Mouse (Mus musculus) megakaryocyte progenitor cell, adult 5-6 weeks (primary cell): ENCODE data around the gene Vps52. TPM values are rescaled to one million over a fixed set of nuclear protein-coding genes. Genes with fewer than 3 reads are reported as not detected.
"Not testable (repeated sequence)": the region's sequence is repeated elsewhere in the genome, so short reads cannot be mapped to it uniquely, and the experiment has no call there.

Source experiments
- ATAC-seq: replicated peaks from 2 replicates; pipeline ENCODE4 v1.8.0; 2016; ENCODE audit warnings: mild to moderate bottlenecking, moderate TSS enrichment, inconsistent platforms; ENCODE audit not compliant: poor library complexity
- total RNA-seq, 2 experiments: library from RNA; stranded (forward) in 1 of 2; stranded (reverse) in 1 of 2; fragments of 157-497, 149-512 nt in 1 of 2; fragments of 200-1000 nt in 1 of 2; gene quantifications; 2 replicates each; pipeline versions ENCODE4 v1.2.3 to v1.2.4; 2015 to 2017

Gene Vps52
- total RNA-seq, 2 experiments from 2014 or later = 13.7 to 16.6 TPM

DNA sequence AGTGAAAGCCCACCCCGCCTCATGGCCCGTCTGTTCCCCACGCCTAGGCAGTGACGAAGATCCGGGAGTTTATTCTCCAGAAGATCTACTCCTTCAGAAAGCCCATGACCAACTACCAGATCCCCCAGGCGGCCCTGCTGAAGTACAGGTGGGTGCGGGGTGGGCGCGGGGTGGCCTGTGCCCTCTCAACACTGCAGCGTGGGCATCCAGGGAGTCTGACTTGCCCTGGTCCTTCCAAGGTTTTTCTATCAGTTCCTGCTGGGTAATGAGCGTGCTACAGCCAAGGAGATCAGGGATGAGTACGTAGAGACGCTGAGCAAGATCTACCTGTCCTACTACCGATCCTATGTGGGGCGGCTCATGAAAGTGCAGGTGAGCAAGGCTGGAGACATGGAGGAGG is 4.3 kb downstream of the Vps52 start:
- ATAC-seq = no peak

DNA sequence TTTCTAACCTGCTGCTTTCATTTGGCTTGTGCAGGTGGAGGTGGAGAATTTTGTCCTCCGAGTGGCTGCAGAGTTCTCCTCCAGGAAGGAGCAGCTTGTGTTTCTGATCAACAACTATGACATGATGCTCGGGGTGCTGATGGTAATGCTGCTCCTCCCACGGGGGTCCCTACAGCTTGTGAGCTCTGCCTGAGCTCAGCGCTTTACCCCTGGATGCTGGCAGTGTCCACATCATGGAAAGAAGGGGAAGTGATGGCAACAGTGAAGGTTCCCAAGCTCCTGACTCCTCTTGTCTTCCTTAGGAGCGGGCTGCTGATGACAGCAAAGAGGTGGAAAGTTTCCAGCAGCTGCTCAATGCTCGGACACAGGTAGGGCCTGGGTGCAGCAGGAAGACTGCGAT is 7.3 kb downstream of the Vps52 start:
- ATAC-seq = no peak

DNA sequence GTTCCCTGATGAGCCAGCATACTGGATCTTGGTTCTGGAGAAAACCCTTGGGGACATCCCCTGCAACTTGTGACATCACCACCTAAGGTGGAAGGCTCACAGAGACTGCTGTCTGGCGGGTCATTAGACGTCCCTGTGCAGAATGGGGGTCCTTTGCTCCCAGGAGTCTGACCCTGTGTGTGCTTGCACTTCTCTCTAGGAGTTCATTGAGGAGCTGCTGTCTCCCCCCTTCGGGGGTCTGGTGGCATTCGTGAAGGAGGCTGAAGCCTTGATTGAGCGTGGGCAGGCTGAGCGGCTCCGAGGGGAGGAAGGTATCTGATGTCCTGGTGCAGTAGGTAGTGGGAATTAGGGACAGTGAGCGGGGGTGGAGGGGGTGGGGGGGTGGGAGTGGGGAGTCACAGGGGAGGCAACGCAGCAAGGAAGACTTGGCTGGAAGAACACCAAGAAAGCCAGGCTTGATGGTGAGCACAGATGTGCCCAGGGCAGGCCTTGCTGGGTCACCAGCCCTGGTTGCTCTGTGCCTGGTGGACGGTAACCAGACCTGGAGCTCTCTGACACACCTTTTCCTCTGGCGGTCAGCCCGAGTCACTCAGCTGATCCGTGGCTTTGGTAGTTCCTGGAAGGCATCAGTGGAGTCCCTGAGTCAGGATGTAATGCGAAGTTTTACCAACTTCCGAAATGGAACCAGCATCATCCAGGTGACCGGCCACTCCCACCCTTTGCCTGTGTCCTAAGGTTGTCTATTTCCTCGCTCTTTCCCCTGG is 9.7 kb downstream of the Vps52 start:
- no peak for ATAC-seq

DNA sequence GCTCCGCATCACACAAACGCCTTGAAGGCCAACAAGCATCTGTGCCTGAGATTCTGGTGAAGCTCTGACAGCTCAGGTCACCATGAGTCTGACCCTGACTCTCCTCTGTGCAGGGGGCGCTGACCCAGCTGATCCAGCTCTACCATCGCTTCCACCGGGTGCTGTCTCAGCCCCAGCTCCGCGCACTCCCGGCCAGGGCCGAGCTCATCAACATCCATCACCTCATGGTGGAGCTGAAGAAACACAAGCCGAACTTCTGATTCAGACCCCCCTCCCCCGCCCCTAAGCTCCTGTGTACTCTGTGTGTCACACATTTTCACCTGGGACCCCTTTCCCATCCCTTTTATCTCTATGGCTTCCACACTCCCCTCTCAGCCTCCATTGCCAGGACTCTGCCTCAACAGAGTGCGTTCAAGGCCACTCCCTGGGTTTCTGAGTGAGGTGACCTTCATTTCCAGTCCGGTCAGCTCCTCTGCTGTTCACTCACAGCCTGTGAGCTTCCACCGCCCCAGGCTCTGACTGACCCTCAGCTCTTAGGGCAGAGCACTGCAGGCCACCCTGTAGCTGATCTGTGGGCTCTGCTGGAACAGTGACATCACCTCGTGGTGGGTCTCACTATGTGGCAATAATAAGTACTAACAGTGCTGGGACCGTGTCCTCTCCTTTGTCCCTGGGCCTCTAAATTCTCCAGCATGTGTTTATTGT is 10.4 kb downstream of the Vps52 start:
- ATAC-seq = no peak

DNA sequence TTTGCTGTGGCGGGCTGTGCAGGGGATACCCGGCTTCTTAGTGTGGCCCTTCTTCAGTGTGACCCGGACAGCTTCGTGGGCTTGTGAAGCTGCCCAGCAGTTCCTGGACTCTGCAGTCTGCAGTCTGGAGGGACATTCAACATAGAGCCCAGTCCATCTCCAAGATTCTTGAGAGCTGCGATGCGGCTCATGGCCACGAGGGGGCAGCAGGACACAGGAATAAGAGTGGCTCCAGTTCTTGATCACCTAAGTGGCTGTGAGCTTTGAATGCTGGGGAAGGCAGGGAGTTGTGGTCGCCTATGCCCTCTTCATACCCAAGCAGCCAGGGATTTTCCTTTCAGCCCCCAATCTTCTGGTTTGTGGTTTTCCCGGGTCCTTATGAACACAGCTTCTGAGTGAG is 12.9 kb downstream of the Vps52 start:
- peak; percentile 96 for ATAC-seq

DNA sequence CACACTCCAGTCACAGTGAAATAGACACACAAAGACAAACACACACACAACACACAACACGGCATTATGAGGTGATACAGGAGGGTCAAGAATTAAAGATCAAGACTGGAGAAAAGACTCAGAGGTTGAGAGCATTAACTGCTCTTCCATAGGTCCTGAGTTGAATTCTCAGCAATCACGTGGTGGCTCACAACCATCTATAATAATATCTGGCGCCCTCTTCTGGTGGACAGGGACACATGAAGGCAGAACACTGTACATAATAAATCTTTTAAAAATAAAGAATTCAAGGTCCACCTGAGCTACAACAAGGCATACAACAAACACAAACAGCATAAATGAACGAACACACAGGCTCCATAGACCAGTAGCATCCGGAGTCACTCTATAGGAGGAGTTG is 13.3 kb downstream of the Vps52 start:
- peak; percentile 53 for ATAC-seq

DNA sequence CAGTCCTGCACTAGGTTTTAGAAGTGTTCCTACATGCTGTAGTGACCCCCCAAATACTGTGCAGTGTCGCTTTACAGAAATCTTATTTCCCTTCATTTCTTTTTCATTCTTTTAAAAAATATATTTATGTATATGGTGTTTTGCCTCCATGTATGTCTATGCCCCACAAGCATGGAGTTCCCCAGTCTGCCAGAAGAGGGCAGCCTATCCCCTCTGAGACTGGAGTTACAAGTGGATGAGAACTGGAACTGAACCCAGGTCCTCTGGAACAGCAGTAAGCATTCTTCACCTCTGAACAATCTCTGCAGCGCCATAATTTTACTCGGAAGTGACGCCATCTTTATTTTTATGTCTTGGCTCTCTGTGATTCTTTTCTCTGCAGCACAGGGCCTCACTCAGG is 13.8 kb downstream of the Vps52 start:
- no peak for ATAC-seq

DNA sequence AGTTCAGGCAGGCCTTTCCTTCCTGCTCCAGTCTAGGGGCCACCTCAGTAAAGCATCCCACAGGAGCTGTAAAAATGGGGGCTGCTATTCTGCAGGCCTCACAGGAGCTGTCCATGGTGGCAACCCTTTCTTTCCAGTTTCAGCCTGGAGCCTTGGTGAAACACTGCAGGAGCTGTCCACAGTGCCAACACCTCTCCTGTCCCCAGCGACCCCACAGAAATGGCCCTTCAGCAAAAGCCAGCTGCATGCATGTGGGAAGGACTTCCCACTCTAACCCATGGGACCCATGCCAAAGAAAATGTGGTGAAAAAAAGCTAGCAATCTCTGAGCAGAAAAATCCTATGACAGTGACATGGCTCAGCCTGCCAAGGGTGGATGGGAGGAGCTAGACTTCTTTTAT is 17.1 kb downstream of the Vps52 start:
- ATAC-seq = peak; percentile 59

DNA sequence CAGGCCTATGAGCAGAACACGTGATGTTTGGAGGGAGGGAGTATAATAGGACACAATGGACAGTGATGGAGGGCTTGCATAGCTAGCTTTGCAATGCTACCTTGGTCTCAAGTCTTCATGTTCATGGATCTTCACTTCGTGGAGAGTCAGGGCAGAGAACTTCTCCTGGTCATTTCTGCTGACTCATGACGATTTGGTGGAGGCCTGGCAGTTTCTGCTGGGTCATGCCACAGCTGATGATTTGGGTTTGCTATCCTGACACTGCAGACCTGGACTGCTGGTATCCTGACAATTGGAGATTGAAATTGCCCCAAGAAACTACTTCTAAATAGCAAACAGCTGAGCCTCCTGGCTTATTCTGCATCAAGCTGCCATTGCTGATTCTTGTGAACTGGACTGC is 18.0 kb downstream of the Vps52 start:
- ATAC-seq = no peak

DNA sequence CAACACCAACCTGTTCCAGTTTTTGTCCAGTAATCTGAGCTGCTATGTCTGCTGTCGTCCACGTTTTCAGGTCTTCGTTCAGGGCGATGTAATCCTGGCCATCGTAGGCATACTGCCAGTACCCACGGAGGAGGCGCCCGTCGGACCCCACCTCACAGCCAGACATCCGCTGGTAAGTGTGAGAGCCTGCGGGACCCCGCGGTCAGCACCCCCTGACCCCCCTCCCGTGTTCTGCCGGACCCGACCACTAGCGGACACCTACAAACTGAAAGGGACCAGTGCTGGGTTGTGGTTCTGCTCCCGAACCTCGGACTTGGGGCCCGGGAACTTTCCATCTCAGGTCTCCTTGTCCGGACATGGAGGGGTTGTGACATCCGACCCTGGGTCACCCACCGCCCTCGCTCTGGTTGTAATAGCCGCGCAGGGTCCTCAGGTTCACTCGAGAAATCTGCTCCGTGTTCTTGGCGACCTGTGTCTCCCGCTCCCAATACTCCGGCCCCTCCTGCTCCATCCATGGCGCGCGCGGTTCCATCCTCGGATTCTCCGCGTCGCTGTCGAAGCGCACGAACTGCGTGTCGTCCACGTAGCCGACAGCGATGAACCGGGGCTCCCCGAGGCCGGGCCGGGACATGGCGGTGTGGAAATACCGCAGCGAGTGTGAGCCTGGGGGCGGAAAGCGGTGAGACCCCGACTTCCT is 22.4 kb downstream of the Vps52 start:
- ATAC-seq = no peak

DNA sequence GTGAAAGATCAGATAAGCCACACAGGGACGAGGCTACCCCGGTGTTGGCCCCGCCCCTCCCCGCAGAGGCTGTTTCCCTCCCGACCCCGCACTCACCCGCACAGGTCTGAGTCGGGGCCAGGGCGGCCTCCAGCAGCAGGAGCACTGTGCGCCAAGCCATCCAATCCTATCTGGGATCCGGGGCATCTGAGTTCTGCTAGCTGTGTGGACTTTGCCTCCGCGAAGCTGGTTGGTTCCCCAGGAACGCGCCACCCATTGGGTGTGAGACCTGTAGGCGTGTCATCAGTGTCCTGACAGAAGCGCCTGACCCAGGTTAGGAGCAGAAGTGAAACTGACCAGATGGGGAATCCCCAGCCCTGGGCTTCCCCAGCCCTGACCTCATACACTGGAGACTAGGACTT is 23.0 kb downstream of the Vps52 start:
- ATAC-seq = peak; percentile 89

DNA sequence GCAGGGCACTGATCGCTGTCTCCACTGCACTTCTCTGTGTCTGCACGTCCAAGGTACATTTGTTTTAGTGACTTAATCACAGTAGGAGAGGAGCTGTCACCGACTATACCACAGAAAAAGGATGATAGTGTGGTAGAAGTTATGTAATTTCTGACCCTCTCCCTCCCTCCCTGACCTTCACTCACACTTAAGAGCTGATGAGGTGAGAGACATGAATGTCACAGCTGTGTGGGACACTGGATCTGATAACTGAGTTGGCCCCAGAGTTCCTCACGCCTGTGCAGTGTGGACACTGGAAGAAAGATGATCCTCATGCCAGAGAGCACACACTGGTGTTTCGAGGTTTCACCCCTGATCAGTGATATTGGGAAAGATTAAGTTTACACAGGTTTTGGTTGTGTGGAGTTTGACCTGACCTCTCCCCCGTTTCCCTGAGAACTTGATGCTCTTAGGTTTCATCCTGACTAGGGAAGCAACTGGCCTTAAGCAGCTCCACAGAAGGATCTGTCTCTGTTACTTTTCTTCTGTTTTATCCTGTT is 24.0 kb downstream of the Vps52 start:
- ATAC-seq = no peak

DNA sequence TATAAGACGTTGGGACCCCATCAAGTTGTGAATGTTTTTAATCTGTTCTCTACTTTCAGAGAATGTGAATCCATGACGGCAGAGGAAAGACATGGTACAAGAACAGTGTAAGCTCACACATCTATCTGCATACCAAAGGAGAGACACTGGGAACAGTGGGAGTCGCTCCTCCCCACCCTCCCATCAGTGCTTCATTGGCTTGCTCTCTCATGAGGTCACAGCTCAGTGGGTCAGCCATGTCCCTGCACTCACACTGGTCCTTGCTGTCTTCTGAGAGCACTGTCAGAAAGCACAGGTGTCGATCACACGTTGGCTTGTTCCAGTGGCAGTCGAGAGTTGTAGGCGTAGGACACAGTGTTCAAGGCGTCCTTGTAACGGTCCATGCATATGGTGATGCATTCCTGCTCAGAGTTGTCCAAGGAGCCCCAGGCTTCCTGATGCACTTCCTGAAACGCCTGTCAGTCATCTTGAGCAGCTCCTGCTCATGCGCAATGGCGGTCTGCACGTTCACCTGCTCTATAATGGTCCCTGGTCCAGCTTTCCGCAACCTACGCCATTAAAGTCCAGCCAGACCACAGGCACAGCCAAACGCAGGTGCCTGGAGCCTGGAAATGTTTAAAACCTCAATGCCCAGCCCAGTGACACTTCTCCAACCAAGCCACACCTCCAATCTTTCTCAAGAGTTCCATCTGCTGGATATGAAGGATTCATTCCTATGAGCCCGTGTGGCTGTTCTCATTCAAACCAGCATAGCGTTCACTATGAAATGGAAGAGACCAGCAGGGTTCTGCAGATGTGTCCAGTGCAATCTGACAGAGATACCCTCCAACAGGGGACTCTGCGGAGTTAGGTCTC is 24.8 kb downstream of the Vps52 start:
- no peak for ATAC-seq

DNA sequence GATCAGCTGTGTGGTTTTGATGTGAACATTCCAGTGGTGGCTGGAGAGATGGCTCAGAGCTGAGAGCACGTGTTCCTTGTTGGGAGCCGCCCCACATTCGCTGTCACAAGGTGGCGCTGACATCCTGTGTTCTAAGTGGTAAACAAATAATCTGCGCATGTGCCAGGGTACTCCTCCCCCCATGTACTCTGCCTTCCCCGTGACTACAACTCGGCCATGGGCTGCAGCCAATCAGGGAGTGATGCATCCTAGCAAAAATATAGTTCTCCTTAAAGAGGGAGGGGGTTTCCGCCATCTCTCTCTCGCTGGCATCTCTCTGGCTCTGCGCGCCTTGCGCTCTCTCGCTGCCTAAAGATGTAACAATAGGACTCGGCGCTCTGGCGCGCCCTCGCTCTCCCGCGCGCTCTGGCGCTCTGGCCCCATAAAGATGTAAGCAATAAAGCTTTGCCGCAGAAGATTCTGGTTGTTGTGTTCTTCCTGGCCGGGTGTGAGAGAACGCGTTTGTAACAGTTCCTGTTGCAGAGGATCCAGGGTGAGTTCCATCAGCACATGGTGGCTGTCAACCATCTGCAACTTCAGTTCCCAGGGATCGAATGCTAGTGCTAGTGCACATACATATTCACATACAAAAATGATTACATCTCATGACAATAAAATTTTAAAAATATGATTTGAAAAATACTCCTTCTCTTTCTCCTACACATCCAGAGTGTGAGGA is 25.7 kb downstream of the Vps52 start:
- ATAC-seq = peak; percentile 78

DNA sequence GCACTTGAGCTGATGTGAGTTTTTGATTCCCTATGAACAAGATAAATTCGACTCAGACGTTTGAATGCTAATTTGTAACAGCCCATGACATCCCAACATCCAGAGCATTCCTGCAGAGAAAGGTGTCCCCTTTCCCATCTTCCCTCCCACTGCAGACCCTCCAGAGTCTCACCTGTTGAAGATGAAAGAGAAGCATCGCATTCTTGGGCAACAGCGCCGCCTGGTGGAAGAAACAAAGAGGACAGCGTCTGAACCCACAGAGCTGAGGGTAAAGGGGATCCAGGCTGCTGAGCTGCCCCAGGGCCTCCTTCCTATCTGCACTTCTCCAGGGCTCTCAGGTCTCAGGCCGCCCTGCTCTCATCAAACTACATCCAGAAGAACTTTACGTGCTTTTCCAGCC is 26.5 kb downstream of the Vps52 start:
- not testable (repeated sequence) for ATAC-seq

DNA sequence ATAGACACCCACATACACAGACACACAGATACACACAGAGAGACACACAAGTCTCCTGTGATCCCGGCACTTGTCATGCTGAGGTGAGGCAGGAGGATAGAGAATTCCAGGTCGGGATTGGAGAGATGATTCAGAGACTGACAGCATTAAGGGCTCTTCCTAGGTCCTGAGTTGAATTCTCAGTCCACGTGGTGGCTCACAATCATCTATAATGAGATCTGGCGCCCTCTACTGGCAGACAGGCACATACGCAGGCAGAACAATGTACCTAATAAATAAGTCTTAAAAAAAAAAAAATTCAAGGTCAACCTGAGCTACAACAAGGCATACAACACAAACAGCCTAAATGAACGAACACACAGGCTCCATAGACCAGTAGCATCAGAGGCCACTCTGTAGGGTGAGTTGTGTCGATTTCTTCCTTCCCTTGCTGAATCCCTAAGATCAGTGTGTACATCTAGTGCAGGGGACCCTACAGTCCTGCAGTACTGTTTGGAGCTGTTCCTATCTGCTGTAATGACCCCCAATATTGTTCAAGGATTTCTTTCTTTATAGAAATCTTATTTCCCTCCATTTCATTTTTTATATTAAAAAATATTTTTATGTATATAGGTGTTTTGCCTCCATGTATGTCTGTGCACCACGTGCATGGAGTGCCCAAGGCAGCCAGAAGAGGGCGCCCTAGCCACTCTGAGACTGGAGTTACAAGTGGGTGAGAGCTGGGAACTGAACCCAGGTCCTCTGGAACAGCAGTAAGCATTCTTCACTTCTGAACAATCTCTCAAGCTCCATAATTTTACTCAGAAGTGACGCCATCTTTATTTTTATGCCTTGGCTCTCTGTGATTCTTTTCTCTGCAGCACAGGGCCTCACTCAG is 36.4 kb downstream of the Vps52 start:
- peak; percentile 91 for ATAC-seq

DNA sequence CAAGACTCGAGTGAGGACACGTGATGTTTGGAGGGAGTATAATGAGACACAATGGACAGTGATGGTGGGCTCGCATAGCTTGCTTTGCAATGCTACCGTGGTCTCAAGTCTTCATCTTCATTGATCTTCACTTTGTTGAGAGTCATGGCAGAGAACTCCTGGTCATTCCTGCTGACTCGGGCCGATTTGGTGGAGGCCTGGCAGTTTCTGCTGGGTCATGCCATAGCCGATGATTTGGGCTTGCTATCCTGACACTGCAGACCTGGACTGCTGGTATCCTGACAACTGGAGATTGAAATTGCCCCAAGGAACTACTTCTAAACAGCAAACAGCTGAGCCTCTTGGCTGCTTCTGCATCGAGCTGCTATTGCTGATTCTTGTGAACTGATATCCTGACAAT is 39.3 kb downstream of the Vps52 start:
- ATAC-seq = no peak

DNA sequence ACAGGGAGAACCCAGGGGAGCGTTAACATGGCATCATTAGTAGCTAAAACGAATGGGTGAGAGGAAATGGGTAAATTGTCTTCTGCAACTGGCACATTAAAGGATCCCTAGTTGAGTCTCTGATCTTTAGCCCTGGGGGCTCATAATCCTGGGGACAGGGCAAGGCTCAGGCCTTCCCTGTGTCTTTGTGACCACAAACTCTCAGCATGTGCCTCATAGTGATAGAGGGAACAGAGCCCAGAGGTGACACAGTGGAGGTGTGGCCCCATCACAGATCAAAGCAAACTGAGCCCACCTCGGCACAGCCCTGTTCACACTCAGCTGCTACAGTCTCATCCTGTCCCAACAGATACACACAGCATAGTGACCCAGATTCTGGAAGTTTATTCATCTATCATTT is 40.0 kb downstream of the Vps52 start:
- ATAC-seq = no peak

DNA sequence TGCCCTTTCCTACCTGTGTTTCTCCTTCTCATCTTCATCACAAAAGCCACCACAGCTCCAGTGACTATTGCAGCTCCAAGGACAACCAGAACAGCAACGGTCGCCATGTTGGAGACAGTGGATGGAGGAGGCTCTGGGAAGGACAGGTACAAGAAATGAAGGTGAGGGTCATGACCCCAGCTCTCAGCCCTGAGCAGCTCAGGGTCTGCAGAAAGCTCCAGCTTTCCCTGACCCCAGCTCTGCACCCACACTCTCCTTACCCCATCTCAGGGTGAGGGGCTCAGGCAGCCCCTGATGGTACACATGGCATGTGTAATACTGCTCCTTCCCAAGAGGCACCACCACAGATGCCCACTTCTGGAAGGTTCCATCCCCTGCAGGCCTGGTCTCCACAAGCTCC is 41.4 kb downstream of the Vps52 start:
- not testable (repeated sequence) for ATAC-seq
